Mouse (Mus musculus): ENCODE measurements around the gene Btaf1. TPM values are rescaled to one million over a fixed set of nuclear protein-coding genes. Genes with fewer than 3 reads are reported as not detected.
A peak's percentile ranks its signal among the peaks of the same experiment; 100 is the strongest.
"Not testable (repeated sequence)": the region's sequence is repeated elsewhere in the genome, so short reads cannot be mapped to it uniquely, and the experiment has no call there.

Btaf1 gene
- polyA plus RNA-seq, 2 experiments from 2014 or later, result 8.3 to 11.4 TPM

- ATAC-seq, result no peak
These were observed 2.9 kb upstream of the Btaf1 start for GRCm38 (mm10) chr19:36922936-36923335.

- no peak for ATAC-seq
These were observed 816 bp downstream of the Btaf1 start for GRCm38 (mm10) chr19:36926553-36927236.

GRCm38 (mm10) chr19:36927800-36928361 lies 2.0 kb downstream of the Btaf1 start:
- no peak for ATAC-seq

GRCm38 (mm10) chr19:36929816-36930215 lies 3.9 kb downstream of the Btaf1 start:
- no peak for ATAC-seq

- ATAC-seq, result no peak
These were observed 6.2 kb downstream of the Btaf1 start for GRCm38 (mm10) chr19:36932097-36932496.

- ATAC-seq, result peak; percentile 60
These were observed 6.7 kb downstream of the Btaf1 start for GRCm38 (mm10) chr19:36932613-36933012.

- no peak for ATAC-seq
These were observed 10.4 kb downstream of the Btaf1 start for GRCm38 (mm10) chr19:36936285-36936684.

- ATAC-seq, result no peak
These were observed 12.1 kb downstream of the Btaf1 start for GRCm38 (mm10) chr19:36938008-36938407.

GRCm38 (mm10) chr19:36940064-36940463 lies 14.2 kb downstream of the Btaf1 start:
- no peak for ATAC-seq

- ATAC-seq, result no peak
These were observed 27.8 kb downstream of the Btaf1 start for GRCm38 (mm10) chr19:36953637-36954206.

- no peak for ATAC-seq
These were observed 32.5 kb downstream of the Btaf1 start for GRCm38 (mm10) chr19:36958331-36958730.

GRCm38 (mm10) chr19:36961320-36961719 lies 35.4 kb downstream of the Btaf1 start:
- ATAC-seq, result no peak

- not testable (repeated sequence) for ATAC-seq
These were observed 36.8 kb downstream of the Btaf1 start for GRCm38 (mm10) chr19:36962544-36963260.

- no peak for ATAC-seq
These were observed 78.7 kb downstream of the Btaf1 start for GRCm38 (mm10) chr19:37004557-37004956.

GRCm38 (mm10) chr19:37009878-37010281 lies 84.0 kb downstream of the Btaf1 start:
- ATAC-seq, result no peak

GRCm38 (mm10) chr19:37013461-37013860 lies 87.6 kb downstream of the Btaf1 start:
- no peak for ATAC-seq

- ATAC-seq, result no peak
These were observed 88.5 kb downstream of the Btaf1 start for GRCm38 (mm10) chr19:37014173-37014939.

- ATAC-seq, result no peak
These were observed 91.0 kb downstream of the Btaf1 start for GRCm38 (mm10) chr19:37016890-37017289.

- peak; percentile 84 for ATAC-seq
These were observed 92.5 kb downstream of the Btaf1 start for GRCm38 (mm10) chr19:37018411-37018810.

GRCm38 (mm10) chr19:37018931-37019330 lies 93.1 kb downstream of the Btaf1 start:
- no peak for ATAC-seq

GRCm38 (mm10) chr19:37020531-37020930 lies 94.7 kb downstream of the Btaf1 start:
- ATAC-seq, result no peak

- ATAC-seq, result no peak
These were observed 95.1 kb downstream of the Btaf1 start for GRCm38 (mm10) chr19:37020951-37021350.

- ATAC-seq, result no peak
These were observed 96.3 kb downstream of the Btaf1 start for GRCm38 (mm10) chr19:37022146-37022545.

Measured in CD4-positive, CD25-positive, alpha-beta regulatory T cell, adult 4 months (primary cell).